Mouse (Mus musculus) liver, postnatal 0 days (tissue): ENCODE measurements around the gene Mefv.

ENCODE experiments used
- CTCF ChIP-seq: sonication (generic); IDR thresholded peaks from 2 replicates; pipeline ENCODE4 v1.5.1; 2016; ENCODE audit warnings: antibody characterized with exemption, low read depth
- EP300 ChIP-seq: IDR thresholded peaks from 2 replicates; pipeline ENCODE4 v1.6.1; 2016; ENCODE audit warnings: antibody characterized with exemption, low read depth, mild to moderate bottlenecking

DNA sequence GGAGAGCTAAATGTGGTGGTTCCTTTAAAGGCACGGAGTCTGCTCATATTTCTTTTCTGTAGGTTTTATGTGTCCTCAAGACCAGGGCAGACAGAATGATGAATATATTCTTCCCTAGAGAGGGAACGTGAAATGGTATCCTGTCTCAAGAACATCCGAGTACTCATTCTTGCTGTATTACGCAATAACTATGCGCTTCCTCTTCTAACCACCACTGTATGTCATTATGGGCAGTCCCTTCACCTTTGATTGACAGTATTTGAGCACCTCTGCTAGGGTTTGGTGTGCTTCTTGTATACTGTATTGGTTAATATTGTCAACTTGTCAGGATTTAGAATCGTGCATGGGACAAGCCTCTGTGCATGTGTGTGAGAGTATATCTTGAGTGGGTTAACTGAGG lies 11.2 kb downstream of the Mefv start:
- TF ChIP-seq EP300 (no peak), CTCF (no peak)
